Mouse (Mus musculus) lung, postnatal 0 days (tissue): Measurements from ENCODE around the gene Adap2.

Source experiments
- CTCF ChIP-seq: IDR thresholded peaks from 2 replicates; pipeline ENCODE4 v1.5.1; 2016; ENCODE audit warnings: antibody characterized with exemption, mild to moderate bottlenecking
- EP300 ChIP-seq: IDR thresholded peaks from 2 replicates; pipeline ENCODE4 v1.6.1; 2016; ENCODE audit warnings: antibody characterized with exemption, mild to moderate bottlenecking, control low read depth

DNA sequence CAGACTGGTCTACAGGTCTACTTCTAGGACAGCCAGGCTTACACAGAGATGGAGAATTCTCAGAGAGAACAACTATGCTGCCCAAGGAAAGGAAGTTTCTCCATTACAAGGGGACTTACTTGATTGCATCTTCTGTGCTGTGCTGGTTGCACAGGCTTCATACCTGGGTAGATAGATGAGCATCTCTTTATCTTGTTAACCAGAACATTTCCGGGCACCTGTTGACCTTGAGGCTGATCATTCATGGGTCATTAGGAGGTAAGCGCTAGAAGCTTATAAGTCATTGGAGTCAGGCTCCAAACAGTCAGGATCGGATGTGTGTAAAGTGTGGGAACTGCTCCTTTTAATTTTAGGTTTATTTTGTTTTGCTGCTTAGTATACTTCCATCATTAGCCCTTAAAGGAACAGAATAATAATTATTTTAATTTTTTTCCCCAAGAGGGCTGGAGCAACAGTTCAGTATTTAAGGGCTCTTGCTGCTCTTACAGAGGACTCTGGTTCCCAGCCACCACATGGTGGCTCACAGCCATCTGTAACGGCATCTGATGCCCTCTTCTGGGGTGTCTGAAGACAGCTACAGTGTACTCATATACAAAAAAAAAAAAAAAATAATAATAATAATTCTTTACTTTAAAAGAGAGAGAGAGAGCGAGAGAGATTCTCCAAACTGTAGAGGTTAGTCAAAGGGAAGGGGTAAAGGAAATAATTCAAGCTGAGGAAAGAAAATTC is 27.3 kb downstream of the Adap2 start:
- TF ChIP-seq CTCF: no peak; the same call in 1 of the 2 replicates
- TF ChIP-seq EP300: no peak
